Mouse (Mus musculus): Measurements from ENCODE around the gene Ccser2. TPM values are rescaled to one million over a fixed set of nuclear protein-coding genes. Genes with fewer than 3 reads are reported as not detected.
A peak's percentile ranks its signal among the peaks of the same experiment; 100 is the strongest.
"Not testable (repeated sequence)": the region's sequence is repeated elsewhere in the genome, so short reads cannot be mapped to it uniquely, and the experiment has no call there.

The Ccser2 gene
- 48.0 TPM for polyA plus RNA-seq (2021)

DNA sequence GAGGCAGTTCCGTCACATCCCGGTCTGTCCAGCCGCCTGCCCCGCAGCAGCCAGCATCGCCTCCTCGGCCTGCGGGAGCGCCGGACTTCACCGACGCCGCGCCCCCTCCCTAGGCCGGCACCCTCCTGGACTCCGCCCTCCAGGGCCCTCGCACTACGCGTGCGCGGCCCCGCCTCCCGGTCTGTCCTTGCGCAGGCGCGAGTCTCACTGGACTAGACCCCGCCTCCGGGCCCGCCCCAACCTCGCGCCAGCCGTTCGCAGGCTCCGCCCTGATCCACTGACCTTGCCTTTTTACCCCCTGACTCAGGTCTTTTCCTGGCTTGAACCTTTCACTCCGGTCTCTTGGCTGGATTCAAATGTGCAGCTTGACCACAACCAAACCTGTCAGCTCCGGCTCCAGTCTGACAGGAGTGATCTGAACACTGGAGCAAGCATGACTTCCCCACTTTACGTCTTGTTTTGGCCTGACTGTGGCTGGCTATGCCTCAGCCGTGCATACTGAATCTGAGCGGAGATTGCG lies at the start of gene Ccser2:
Gene Ccser2 (minus strand): TSS at position 150 of the 520 bp plus-strand sequence.
- peak; percentile 95 for ATAC-seq
- POLR2A ChIA-PET = no interaction called here
- no peak for TF ChIP-seq CTCF (IDR thresholded peaks at IDR 0.05)
- CTCF ChIA-PET = interaction anchor here (1.0 kb wide), 1 partner anchor 21 kb away, joined by 3 read pairs; no protein-coding TSS in a partner anchor
- no peaks in the 10 kb centered on the region for H3K27me3 ChIP-seq
- in situ Hi-C loops (cut with MboI; ENCODE audit: low pct_unique_long_range_greater_than_20kb) = no loop called here
- peak; percentile 71 for DNase-seq (ENCODE audit: low read depth, low spot score)

DNA sequence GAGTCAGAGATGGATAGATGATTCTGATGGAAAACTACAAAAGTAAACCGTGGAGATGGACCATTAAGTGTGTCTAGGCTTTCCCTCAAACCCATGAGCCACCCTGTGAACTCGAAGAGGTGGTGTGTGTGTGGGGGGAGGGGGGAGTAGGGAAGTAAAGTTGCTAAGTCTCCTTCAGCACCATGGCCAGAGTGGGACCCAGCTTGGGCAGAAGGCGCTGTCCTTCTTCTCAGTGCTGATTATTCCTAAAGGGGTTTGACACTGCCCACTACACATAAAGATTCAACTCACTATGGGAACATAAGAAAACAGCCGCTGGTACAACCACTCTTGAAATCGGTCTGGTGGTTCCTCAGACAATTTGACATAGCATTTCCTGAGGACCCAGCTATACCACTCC lies 47.3 kb upstream of the Ccser2 start:
- in situ Hi-C loops (cut with MboI; ENCODE audit: low pct_unique_long_range_greater_than_20kb) = no loop called here
- ATAC-seq (no peak), DNase-seq (ENCODE audit: low read depth, low spot score) (no peak)
- H3K27me3 ChIP-seq = peaks cover 8% of the 10 kb centered on the region
- ChIA-PET POLR2A (no interaction called here), CTCF (no interaction called here)
- TF ChIP-seq CTCF (IDR thresholded peaks at IDR 0.05) = no peak

DNA sequence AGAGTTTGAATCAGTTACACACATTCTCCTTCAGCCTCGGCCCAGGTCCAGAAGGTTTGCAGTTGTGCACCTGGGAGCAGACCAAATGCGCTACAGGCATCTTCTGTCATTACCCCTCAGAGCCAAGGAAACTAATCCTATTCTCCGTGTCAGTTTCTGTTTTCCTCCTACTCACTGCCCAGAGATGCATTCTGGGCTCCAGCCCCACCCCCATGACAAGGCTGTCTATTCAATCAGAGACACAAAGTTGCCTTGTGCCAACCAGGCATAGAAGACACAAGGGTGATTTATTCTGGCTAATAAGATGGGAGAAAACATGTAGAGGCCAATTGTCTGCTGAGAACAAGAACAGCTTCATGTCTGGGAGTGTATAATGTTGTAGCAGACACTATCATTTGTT lies 45.1 kb upstream of the Ccser2 start:
- ATAC-seq (no peak), DNase-seq (ENCODE audit: low read depth, low spot score) (no peak)
- no peak for TF ChIP-seq CTCF (IDR thresholded peaks at IDR 0.05)
- CTCF ChIA-PET = no interaction called here
- POLR2A ChIA-PET = no interaction called here
- in situ Hi-C loops (cut with MboI; ENCODE audit: low pct_unique_long_range_greater_than_20kb) = no loop called here
- peaks cover 8% of the 10 kb centered on the region for H3K27me3 ChIP-seq

DNA sequence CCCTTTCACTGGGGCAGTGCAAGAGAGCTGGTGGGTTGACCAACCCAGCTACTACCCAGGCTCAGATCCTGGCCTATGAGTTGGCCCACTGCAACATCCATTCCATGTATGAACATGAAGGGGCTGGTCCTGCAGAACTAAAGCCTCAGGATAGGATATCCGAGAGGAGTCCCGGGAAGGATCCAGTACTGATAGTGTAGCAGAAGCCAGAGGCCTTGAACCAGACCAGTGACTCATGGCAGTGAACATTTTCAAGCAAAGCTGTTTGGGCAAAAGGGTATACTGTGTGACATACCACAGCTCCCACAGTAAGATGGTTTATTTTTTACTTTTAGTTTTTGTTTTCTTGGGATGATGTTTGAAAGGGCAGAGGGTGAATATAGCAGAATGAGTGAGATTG lies 41.1 kb upstream of the Ccser2 start:
- ATAC-seq (no peak), DNase-seq (ENCODE audit: low read depth, low spot score) (no peak)
- ChIA-PET CTCF (interaction anchor here (1.0 kb wide), 1 partner anchor 9 kb away, joined by 3 read pairs; no protein-coding TSS in a partner anchor), POLR2A (no interaction called here)
- in situ Hi-C loops (cut with MboI; ENCODE audit: low pct_unique_long_range_greater_than_20kb) = no loop called here
- TF ChIP-seq CTCF (IDR thresholded peaks at IDR 0.05) = no peak
- H3K27me3 ChIP-seq = peaks cover 7% of the 10 kb centered on the region

DNA sequence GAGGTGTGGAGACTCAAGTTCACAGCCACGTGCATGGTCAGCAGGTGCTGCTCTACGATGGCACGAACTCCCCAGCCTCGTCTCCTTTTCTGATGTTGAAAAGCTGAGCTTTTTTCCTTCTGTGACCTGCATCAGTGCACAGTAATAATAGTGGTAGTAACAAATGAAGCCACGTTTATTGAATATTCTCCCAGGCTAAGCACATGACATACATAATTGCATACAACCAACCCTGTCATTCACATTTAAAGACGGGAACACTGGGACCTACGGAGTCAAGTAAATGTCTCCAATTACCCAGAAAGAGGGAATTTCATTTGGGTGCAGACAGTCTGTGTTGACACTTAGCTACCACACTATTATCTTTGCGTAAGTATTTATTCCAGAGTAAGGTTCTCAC lies 37.9 kb upstream of the Ccser2 start:
- POLR2A ChIA-PET = interaction anchor here (1.0 kb wide), 1 partner anchor 10 kb away, joined by 3 read pairs; no protein-coding TSS in a partner anchor
- in situ Hi-C loops (cut with MboI; ENCODE audit: low pct_unique_long_range_greater_than_20kb) = no loop called here
- TF ChIP-seq CTCF (IDR thresholded peaks at IDR 0.05) = no peak
- ATAC-seq (no peak), DNase-seq (ENCODE audit: low read depth, low spot score) (no peak)
- no peaks in the 10 kb centered on the region for H3K27me3 ChIP-seq
- CTCF ChIA-PET = interaction anchor here (1.4 kb wide), 1 partner anchor 10 kb away, joined by 6 read pairs; no protein-coding TSS in a partner anchor

DNA sequence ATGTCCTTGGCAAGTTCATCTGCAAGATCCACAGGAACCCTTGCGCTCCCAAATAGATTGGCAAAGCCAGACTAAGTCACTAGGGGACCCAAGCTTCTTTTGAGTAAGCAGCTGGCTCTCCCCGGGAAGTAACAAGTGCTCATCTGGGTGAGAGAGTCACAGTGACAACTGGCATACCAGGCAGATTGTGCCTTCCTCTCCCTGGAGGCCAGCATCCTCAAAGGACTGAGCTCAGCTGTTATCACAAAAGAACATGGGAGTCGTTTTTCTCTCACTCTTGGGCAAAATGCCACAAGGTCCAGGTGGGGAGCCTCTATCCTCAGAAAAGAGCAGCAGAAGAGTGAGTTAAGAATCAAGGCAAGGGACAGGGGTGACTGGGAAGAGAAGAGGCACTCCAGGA lies 37.3 kb upstream of the Ccser2 start:
- no peaks in the 10 kb centered on the region for H3K27me3 ChIP-seq
- no peak for DNase-seq (ENCODE audit: low read depth, low spot score)
- no peak for TF ChIP-seq CTCF (IDR thresholded peaks at IDR 0.05)
- in situ Hi-C loops (cut with MboI; ENCODE audit: low pct_unique_long_range_greater_than_20kb) = no loop called here
- ATAC-seq = no peak
- CTCF ChIA-PET = no interaction called here
- POLR2A ChIA-PET = no interaction called here

DNA sequence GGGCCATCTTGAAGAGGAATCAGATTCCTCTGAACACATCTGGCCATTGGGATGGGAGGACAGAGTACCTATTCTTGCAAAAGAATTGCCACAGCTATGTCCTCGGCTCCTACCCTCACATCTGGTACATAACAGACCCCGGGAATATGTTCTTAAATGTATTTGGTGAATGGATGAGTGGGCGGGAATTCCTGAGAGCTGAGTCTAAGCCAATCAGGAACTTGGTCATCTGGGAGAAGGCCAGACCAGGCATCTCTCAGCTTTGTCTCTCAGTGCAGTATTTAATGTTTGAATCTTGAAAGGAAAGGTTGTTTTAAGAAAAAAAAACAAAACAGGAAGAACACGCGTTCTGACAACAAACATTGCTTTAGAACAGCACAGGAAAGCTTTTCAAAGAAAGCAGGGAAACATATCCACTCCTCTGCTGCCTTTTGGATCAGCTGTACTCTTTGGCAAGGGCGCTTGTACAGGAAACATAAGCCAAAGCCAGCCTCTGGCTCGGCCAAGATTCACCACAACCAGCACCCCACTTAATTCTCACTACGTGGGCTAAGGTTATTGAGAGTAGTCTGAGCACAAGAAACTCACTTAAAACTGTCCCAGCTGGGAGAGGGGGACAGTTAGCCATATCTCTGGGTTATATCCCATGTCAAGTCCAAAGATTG lies 35.0 kb upstream of the Ccser2 start:
- no peak for TF ChIP-seq CTCF (IDR thresholded peaks at IDR 0.05)
- H3K27me3 ChIP-seq = no peaks in the 10 kb centered on the region
- ChIA-PET POLR2A (no interaction called here), CTCF (no interaction called here)
- DNase-seq (ENCODE audit: low read depth, low spot score) = no peak
- in situ Hi-C loops (cut with MboI; ENCODE audit: low pct_unique_long_range_greater_than_20kb) = no loop called here
- ATAC-seq = no peak

DNA sequence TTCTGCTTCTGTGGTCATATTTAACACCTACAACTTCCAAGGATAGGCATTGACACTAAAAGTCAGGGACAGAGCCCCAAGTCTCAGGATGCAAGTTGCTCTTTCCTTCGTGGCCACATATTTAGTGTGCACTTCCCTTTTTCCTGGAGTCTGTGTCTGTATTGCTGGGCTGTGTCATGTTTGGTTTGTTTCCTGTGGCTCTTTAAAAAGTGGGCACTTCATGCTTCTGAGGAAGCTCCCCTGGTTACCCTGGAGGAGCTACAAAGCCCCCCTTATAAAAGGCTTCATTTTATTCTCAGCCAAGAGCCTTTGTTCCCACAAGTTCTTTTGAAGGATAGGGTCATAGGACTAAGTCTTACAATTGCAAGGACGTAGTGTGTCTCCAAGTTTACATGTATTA lies 34.3 kb upstream of the Ccser2 start:
- CTCF ChIA-PET = no interaction called here
- no peak for ATAC-seq
- no peak for TF ChIP-seq CTCF (IDR thresholded peaks at IDR 0.05)
- H3K27me3 ChIP-seq = no peaks in the 10 kb centered on the region
- in situ Hi-C loops (cut with MboI; ENCODE audit: low pct_unique_long_range_greater_than_20kb) = no loop called here
- no peak for DNase-seq (ENCODE audit: low read depth, low spot score)
- POLR2A ChIA-PET = no interaction called here

DNA sequence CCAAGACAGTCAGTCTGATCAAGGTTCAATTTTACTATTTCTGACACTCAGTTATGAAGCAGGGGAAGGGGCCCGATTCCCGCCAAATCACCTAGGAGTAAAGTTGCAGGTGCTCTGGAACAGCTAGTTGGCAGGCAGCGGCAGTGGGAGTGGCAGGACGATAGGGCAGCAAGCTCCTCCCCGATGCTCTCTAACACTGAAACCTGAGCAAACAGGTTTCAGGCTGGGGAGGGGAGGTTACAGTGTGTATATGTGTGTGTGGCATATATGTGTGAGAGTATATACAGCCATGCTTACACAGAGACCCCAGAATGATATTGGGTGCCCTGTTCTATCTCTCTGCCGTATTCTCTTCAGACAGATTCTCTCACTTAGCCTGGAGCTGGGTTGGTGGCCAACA lies 32.2 kb upstream of the Ccser2 start:
- CTCF ChIA-PET = interaction anchor here (1.2 kb wide), 1 partner anchor 9 kb away, joined by 3 read pairs; no protein-coding TSS in a partner anchor
- in situ Hi-C loops (cut with MboI; ENCODE audit: low pct_unique_long_range_greater_than_20kb); H3K27me3 ChIP-seq; ATAC-seq; DNase-seq (ENCODE audit: low read depth, low spot score): not testable (repeated sequence)
- POLR2A ChIA-PET = interaction anchor here (0.6 kb wide), 1 partner anchor 19 kb away, joined by 5 read pairs; no protein-coding TSS in a partner anchor

DNA sequence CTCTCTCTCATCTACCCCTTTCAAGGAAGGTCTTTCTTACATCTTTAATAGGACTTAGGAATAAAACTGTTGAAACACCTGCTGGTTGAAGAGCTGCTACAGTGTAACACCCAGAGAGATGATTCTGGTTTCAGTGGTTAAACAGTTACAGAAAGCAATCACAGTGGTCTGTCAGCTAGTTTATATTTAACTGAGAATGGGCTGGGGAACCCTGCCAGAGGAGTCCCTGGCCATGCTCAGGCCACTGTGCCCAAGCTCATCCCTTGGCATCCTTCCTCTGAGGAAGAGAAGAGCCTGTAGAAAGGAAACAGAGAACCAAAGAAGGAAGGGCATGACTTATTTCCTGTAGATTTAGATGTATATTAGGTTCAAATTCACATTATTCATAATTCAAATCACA lies 21.2 kb upstream of the Ccser2 start:
- DNase-seq (ENCODE audit: low read depth, low spot score) = no peak
- ATAC-seq = peak; percentile 98
- ChIA-PET CTCF (interaction anchor here (0.8 to 1.6 kb wide), 2 partner anchors 21 to 44 kb away, joined by 3 to 8 read pairs; partner anchors contain the start of gene Ccser2), POLR2A (no interaction called here)
- no peak for TF ChIP-seq CTCF (IDR thresholded peaks at IDR 0.05)
- in situ Hi-C loops (cut with MboI; ENCODE audit: low pct_unique_long_range_greater_than_20kb) = no loop called here
- H3K27me3 ChIP-seq = no peaks in the 10 kb centered on the region

DNA sequence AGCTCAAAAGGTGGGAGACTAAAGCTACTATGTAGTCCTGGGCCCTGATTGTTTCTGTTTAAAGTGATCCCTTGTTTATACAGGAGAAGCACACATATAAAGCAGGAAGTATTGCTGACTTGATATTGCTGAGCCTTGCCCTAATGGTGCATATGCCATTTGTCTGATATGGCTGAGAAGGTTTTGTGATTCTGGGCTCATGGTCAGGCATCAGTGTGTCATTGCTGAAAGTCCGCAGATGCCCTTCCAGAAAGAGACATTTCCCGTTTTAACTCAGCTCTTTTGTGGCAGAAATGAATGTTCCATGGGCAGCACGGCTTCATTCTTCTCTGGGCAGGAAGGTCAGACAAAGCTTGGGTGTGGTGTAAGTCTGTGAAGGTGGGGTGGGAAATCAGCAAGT lies 17.1 kb upstream of the Ccser2 start:
- ChIA-PET POLR2A (no interaction called here), CTCF (interaction anchor here (1.3 to 1.7 kb wide), 3 partner anchors 16 to 34 kb away, joined by 3 to 4 read pairs (median 3); no protein-coding TSS in a partner anchor)
- no peak for TF ChIP-seq CTCF (IDR thresholded peaks at IDR 0.05)
- in situ Hi-C loops (cut with MboI; ENCODE audit: low pct_unique_long_range_greater_than_20kb) = no loop called here
- peak; percentile 47 for ATAC-seq
- DNase-seq (ENCODE audit: low read depth, low spot score) = no peak
- H3K27me3 ChIP-seq = no peaks in the 10 kb centered on the region
